Mouse (Mus musculus) limb, embryonic 15.5 days (tissue): ENCODE measurements at regions not wholly inside any gene's neighbourhood (a gene's known extent, or its start where the extent isn't known, plus 50 kb on each side); places are given as distances from the start of the nearest gene placed in this dataset.

Experiments
- ATAC-seq: fragments of 200-750 bp; cut with Nextera tagmentation; 2 replicates; pipeline ENCODE4 v1.8.0; 2017; ENCODE audit warnings: low read depth, moderate TSS enrichment; ENCODE audit not compliant: insufficient number of reproducible peaks, low FRiP score, low TSS enrichment
- H3K27ac ChIP-seq: fragments of 300-500 bp; sonication (generic); 2 replicates; pipeline ENCODE4 v1.5.1; 2015; ENCODE audit warnings: moderate library complexity, mild to moderate bottlenecking, inconsistent platforms
- H3K27me3 ChIP-seq: fragments of 300-500 bp; sonication (generic); 2 replicates; pipeline ENCODE4 v1.6.1; 2015; ENCODE audit warnings: inconsistent platforms
- H3K36me3 ChIP-seq: fragments of 300-500 bp; sonication (generic); 2 replicates; pipeline ENCODE4 v1.6.1; 2015; ENCODE audit warnings: inconsistent platforms
- H3K4me1 ChIP-seq: fragments of 300-500 bp; sonication (generic); 2 replicates; pipeline ENCODE4 v1.6.1; 2015; ENCODE audit warnings: inconsistent platforms
- H3K4me2 ChIP-seq: fragments of 300-500 bp; sonication (generic); 2 replicates; pipeline ENCODE4 v1.6.1; 2015; ENCODE audit warnings: mild to moderate bottlenecking, inconsistent platforms
- H3K4me3 ChIP-seq: fragments of 300-500 bp; sonication (generic); 2 replicates; pipeline ENCODE4 v1.5.1; 2015; ENCODE audit warnings: mild to moderate bottlenecking, inconsistent platforms
- H3K9ac ChIP-seq: fragments of 300-500 bp; sonication (generic); 2 replicates; pipeline ENCODE4 v1.6.1; 2015; ENCODE audit warnings: inconsistent platforms
- H3K9me3 ChIP-seq: fragments of 300-500 bp; sonication (generic); 2 replicates; pipeline ENCODE4 v1.6.1; 2016; ENCODE audit warnings: inconsistent platforms
- WGBS: fragments of 180-500 bp; shearing (Covaris S2); methylation state at CpG from one replicate; pipeline ENCODE4 v1.1.7; 2015; 5-methylcytosine and 5-hydroxymethylcytosine counted together

DNA sequence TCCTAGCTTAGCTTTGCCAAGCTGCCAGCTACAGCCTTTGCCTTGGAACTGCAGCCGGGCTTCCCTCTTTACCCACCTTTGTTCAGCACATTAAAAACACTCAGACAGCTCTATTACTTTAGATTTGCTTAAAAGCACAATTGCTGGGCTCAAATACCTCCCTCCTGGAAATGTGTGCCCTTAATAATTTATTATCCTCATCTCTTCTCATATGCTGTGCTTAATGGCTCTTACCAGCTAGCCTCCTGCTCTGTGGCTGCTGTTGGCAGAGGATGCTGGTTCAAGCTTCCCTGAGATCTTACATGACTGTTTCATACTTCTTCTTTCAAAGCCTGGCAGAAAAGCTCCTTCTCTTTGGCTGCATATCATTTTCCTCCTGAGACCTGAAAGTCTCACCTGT is 378.1 kb upstream of the Cdh19 start:
- Histone ChIP-seq H3K9me3 (no peaks in the 10 kb centered on the region), H3K27me3 (no peaks in the 10 kb centered on the region), H3K4me1 (no peaks in the 10 kb centered on the region), H3K4me2 (no peak overlapping the region), H3K36me3 (no peaks in the 10 kb centered on the region), H3K27ac (no peak overlapping the region), H3K9ac (no peak overlapping the region), H3K4me3 (no peak overlapping the region)
- no peak for ATAC-seq
- 84% methylated on average over 1 of the region's 1 CpGs for WGBS

GRCm38 (mm10) chr1:111337927-111338326 is 360.5 kb upstream of the Cdh19 start:
- H3K9me3 ChIP-seq, result no peaks in the 10 kb centered on the region
- H3K4me1 ChIP-seq, result no peaks in the 10 kb centered on the region
- no peak overlapping the region for H3K27ac ChIP-seq
- no peaks in the 10 kb centered on the region for H3K27me3 ChIP-seq
- WGBS, result 52% methylated on average over 2 of the region's 2 CpGs
- ATAC-seq, result no peak
- H3K36me3 ChIP-seq, result no peaks in the 10 kb centered on the region
- no peak overlapping the region for H3K4me3 ChIP-seq
- H3K4me2 ChIP-seq, result no peak overlapping the region
- H3K9ac ChIP-seq, result no peak overlapping the region

GRCm38 (mm10) chr1:111302268-111302667 is 324.9 kb upstream of the Cdh19 start:
- WGBS, result 91% methylated on average over 11 of the region's 11 CpGs
- Histone ChIP-seq H3K4me3 (no peak overlapping the region), H3K9ac (no peak overlapping the region), H3K27ac (no peak overlapping the region), H3K27me3 (no peaks in the 10 kb centered on the region), H3K36me3 (no peaks in the 10 kb centered on the region), H3K4me2 (no peak overlapping the region), H3K9me3 (no peaks in the 10 kb centered on the region), H3K4me1 (no peaks in the 10 kb centered on the region)
- no peak for ATAC-seq

DNA sequence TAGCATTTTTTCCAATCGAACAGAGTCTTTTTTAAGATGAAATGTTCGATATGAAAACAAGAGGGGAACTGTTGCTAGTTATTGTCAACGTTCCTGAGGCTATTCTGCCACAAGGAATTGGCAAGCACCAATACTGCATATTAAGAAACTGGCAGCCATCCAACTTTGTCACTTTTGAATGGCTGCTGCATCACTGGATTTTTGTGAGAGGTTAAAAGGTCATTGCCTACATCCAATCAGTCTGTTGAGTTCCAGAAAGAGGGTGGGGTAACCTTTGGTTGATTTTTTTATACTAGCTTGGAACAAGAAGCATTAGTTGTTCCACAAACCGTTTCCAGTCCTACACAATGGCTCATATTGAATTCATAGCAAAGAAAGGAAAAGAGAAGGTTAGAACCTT is 309.0 kb upstream of the Cdh19 start:
- 23% methylated on average over 4 of the region's 4 CpGs for WGBS
- Histone ChIP-seq H3K4me2 (no peak overlapping the region), H3K36me3 (no peaks in the 10 kb centered on the region), H3K27ac (no peak overlapping the region; the same call in 1 of the 2 replicates), H3K4me3 (no peak overlapping the region), H3K4me1 (peaks cover 4% of the 10 kb centered on the region; the same call in 1 of the 2 replicates), H3K9ac (no peak overlapping the region), H3K9me3 (no peaks in the 10 kb centered on the region), H3K27me3 (no peaks in the 10 kb centered on the region)
- 0 out of 2 replicates have a peak, but pooled peaks have one; percentile 24 for ATAC-seq

- H3K9ac ChIP-seq, result no peak overlapping the region
- H3K4me2 ChIP-seq, result no peak overlapping the region
- no peak overlapping the region for H3K4me3 ChIP-seq
- H3K36me3 ChIP-seq, result no peaks in the 10 kb centered on the region
- no peaks in the 10 kb centered on the region for H3K9me3 ChIP-seq
- H3K4me1 ChIP-seq, result peaks cover 4% of the 10 kb centered on the region; the same call in 1 of the 2 replicates
- H3K27ac ChIP-seq, result no peak overlapping the region
- no peak for ATAC-seq
- 61% methylated on average over 3 of the region's 3 CpGs for WGBS
- H3K27me3 ChIP-seq, result no peaks in the 10 kb centered on the region
These were observed 308.5 kb upstream of the Cdh19 start for GRCm38 (mm10) chr1:111285916-111286315.

- Histone ChIP-seq H3K4me3 (no peak overlapping the region), H3K36me3 (no peaks in the 10 kb centered on the region), H3K4me1 (no peaks in the 10 kb centered on the region), H3K4me2 (no peak overlapping the region), H3K9me3 (no peaks in the 10 kb centered on the region), H3K27me3 (no peaks in the 10 kb centered on the region), H3K27ac (no peak overlapping the region), H3K9ac (no peak overlapping the region)
- ATAC-seq, result no peak
These were observed 265.4 kb upstream of the Cdh19 start for GRCm38 (mm10) chr1:111242814-111243213.

GRCm38 (mm10) chr1:111242344-111242743 is 265.0 kb upstream of the Cdh19 start:
- Histone ChIP-seq H3K9me3 (no peaks in the 10 kb centered on the region), H3K4me1 (no peaks in the 10 kb centered on the region), H3K27me3 (no peaks in the 10 kb centered on the region), H3K9ac (no peak overlapping the region), H3K36me3 (no peaks in the 10 kb centered on the region), H3K4me2 (no peak overlapping the region), H3K27ac (no peak overlapping the region), H3K4me3 (no peak overlapping the region)
- 55% methylated on average over 1 of the region's 1 CpGs for WGBS
- ATAC-seq, result no peak
